Mouse (Mus musculus): Measurements from ENCODE around the gene Gmppb.

- TF ChIP-seq CTCF (IDR thresholded peaks at IDR 0.05; ENCODE audit: low read depth) (peak; percentile 44), EP300 (IDR thresholded peaks at IDR 0.05; ENCODE audit: low read depth) (no peak)
These were observed 21.2 kb upstream of the Gmppb start for GRCm38 (mm10) chr9:108027867-108028266.

Data from liver, embryonic 14.5 days (tissue).